Mouse (Mus musculus): Measurements from ENCODE around the gene Foxo1. TPM values are rescaled to one million over a fixed set of nuclear protein-coding genes. Genes with fewer than 3 reads are reported as not detected.

Foxo1 gene
- total and polyA plus RNA-seq, 2 experiments from 2014 or later = 3.2 to 4.8 TPM

GRCm38 (mm10) chr3:52326687-52327086, 58.6 kb downstream of the Foxo1 start:
- DNase-seq (ENCODE audit: low spot score) (no peak), ATAC-seq (no peak)
- Histone ChIP-seq H3K27me3 (ENCODE audit: insufficient read depth, low read length) (no peaks in the 10 kb centered on the region), H3K4me2 (ENCODE audit: low read depth, low read length) (no peak overlapping the region), H3K27ac (no peak overlapping the region), H3K36me3 (ENCODE audit: insufficient read depth, low read length) (no peaks in the 10 kb centered on the region), H3K4me1 (ENCODE audit: insufficient read depth, low read length) (peaks cover 14% of the 10 kb centered on the region; the same call in 1 of the 2 replicates), H3K4me3 (ENCODE audit: low read length) (no peak overlapping the region), H3K9ac (replicated peaks; ENCODE audit: low read length) (no peak overlapping the region), H3K9me3 (ENCODE audit: low read length) (no peaks in the 10 kb centered on the region)
- WGBS = 88% methylated on average over 6 of the region's 6 CpGs
- no peak for TF ChIP-seq CTCF (IDR thresholded peaks at IDR 0.05; ENCODE audit: low read depth)

DNA sequence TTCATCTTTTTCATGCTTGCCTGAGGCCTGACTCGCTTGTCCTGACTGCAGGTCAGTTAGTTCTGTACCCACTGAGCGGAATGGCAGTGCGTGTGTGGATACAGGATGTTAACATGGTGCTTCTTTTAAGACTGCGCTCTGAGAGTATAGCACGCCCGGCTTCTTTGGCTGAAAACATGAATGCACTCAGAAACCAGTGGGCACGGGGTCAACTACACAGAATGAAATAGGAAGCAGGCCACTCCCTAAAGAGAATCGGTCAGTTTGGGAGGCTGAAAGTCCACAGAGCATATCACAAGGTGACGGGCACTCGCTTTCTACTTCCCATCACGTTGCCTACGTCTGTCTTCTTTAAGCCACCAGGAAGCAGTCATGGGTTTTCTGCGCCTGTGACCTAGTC, 59.0 kb downstream of the Foxo1 start:
- H3K4me1 ChIP-seq (ENCODE audit: insufficient read depth, low read length) = peaks cover 11% of the 10 kb centered on the region; the same call in 1 of the 2 replicates
- no peak for ATAC-seq
- WGBS = 82% methylated on average over 13 of the region's 13 CpGs
- no peak overlapping the region for H3K4me2 ChIP-seq (ENCODE audit: low read depth, low read length)
- no peaks in the 10 kb centered on the region for H3K27me3 ChIP-seq (ENCODE audit: insufficient read depth, low read length)
- H3K36me3 ChIP-seq (ENCODE audit: insufficient read depth, low read length) = no peaks in the 10 kb centered on the region
- no peaks in the 10 kb centered on the region for H3K9me3 ChIP-seq (ENCODE audit: low read length)
- H3K9ac ChIP-seq (replicated peaks; ENCODE audit: low read length) = no peak overlapping the region
- H3K27ac ChIP-seq = no peak overlapping the region
- no peak for TF ChIP-seq CTCF (IDR thresholded peaks at IDR 0.05; ENCODE audit: low read depth)
- H3K4me3 ChIP-seq (ENCODE audit: low read length) = no peak overlapping the region
- no peak for DNase-seq (ENCODE audit: low spot score)

DNA sequence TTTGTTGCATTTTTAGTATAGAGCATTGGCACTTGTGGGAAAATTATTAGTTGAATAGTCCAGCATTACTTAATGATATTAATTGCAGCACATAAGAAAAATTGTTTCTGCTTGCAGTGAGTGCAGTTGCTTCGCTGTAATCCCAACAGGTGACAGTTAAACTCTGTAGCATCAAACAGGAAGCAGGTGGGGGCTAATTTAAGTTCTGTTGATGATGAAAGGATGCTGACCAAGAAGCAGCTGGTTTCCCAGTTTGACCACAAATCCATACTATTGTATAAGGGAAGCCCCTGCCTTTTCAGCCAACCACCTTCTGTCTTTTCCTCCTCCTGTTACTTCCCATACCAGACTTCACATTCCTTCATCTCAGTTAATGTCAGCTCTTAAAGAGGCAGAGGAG, 63.6 kb downstream of the Foxo1 start:
- H3K9me3 ChIP-seq (ENCODE audit: low read length) = no peaks in the 10 kb centered on the region
- no peak for DNase-seq (ENCODE audit: low spot score)
- no peak overlapping the region for H3K9ac ChIP-seq (replicated peaks; ENCODE audit: low read length)
- no peak overlapping the region for H3K4me3 ChIP-seq (ENCODE audit: low read length)
- 81% methylated on average over 1 of the region's 1 CpGs for WGBS
- TF ChIP-seq CTCF (IDR thresholded peaks at IDR 0.05; ENCODE audit: low read depth) = no peak
- H3K4me1 ChIP-seq (ENCODE audit: insufficient read depth, low read length) = no peaks in the 10 kb centered on the region
- H3K27ac ChIP-seq = no peak overlapping the region
- no peaks in the 10 kb centered on the region for H3K27me3 ChIP-seq (ENCODE audit: insufficient read depth, low read length)
- ATAC-seq = no peak
- H3K36me3 ChIP-seq (ENCODE audit: insufficient read depth, low read length) = no peaks in the 10 kb centered on the region
- H3K4me2 ChIP-seq (ENCODE audit: low read depth, low read length) = no peak overlapping the region

DNA sequence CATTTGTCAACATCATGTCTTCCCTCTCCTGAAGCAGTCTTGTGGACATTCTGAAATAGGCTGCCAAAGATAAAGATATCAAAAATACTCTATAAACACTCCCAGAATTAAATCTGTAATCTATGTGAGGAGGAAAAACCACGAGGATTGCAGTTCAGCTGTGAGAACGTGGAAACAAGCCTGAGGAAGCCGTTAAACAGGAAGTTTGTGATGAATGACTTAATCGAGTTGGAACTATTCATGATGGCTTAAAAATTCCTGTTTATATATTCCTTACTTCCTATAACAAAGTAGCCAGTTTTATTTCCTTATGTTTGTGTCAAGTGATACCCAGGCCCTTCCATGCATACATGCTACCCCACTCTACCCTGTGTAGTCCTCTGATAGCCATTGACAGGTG, 70.6 kb downstream of the Foxo1 start:
- Histone ChIP-seq H3K9ac (replicated peaks; ENCODE audit: low read length) (no peak overlapping the region), H3K4me1 (ENCODE audit: insufficient read depth, low read length) (peaks cover 5% of the 10 kb centered on the region; the same call in 1 of the 2 replicates), H3K27ac (no peak overlapping the region), H3K4me3 (ENCODE audit: low read length) (no peak overlapping the region), H3K4me2 (ENCODE audit: low read depth, low read length) (no peak overlapping the region), H3K9me3 (ENCODE audit: low read length) (no peaks in the 10 kb centered on the region), H3K36me3 (ENCODE audit: insufficient read depth, low read length) (no peaks in the 10 kb centered on the region), H3K27me3 (ENCODE audit: insufficient read depth, low read length) (no peaks in the 10 kb centered on the region)
- ATAC-seq = no peak
- no peak for TF ChIP-seq CTCF (IDR thresholded peaks at IDR 0.05; ENCODE audit: low read depth)
- DNase-seq (ENCODE audit: low spot score) = no peak
- WGBS = 79% methylated on average over 4 of the region's 4 CpGs

DNA sequence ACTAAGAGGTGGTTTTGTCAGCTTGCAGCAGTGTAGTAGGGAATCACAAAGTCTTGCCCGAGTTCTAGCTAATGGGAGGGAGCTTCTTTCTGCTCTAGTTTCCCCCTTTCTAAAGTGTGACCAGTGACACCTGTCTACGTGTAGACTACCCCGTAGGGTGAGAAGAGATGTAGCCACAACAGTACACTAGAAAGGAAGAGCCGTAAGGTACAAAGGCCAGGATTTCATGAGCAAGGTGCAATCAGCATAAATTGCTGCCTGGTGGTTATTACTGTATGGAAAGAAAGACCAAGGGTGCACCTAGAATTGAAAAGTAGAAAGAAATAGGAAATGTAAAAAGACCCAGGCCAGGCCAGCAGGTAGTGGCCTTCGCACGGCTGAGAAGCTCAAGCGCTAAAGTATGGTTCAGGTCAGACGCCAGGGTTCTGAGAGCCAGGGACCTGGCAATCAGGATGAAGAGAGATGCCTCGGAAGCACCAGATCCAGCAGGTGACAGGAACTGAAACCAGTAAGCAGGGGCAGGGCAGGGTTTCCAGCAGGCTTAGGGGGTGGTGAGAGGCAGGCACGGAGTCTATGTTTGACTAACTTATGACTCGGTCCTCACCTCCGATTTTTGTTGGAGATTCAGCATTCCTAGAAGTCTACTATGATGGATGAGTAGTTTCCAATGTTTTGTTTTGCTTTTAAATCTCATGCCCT, 72.3 kb downstream of the Foxo1 start:
- no peaks in the 10 kb centered on the region for H3K27me3 ChIP-seq (ENCODE audit: insufficient read depth, low read length)
- H3K9ac ChIP-seq (replicated peaks; ENCODE audit: low read length) = no peak overlapping the region
- H3K9me3 ChIP-seq (ENCODE audit: low read length) = no peaks in the 10 kb centered on the region
- no peak for DNase-seq (ENCODE audit: low spot score)
- no peak for ATAC-seq
- 92% methylated on average over 12 of the region's 12 CpGs for WGBS
- no peak overlapping the region for H3K4me3 ChIP-seq (ENCODE audit: low read length)
- H3K4me2 ChIP-seq (ENCODE audit: low read depth, low read length) = no peak overlapping the region
- no peak overlapping the region for H3K27ac ChIP-seq
- TF ChIP-seq CTCF (IDR thresholded peaks at IDR 0.05; ENCODE audit: low read depth) = no peak
- H3K36me3 ChIP-seq (ENCODE audit: insufficient read depth, low read length) = no peaks in the 10 kb centered on the region
- peaks cover 5% of the 10 kb centered on the region; the same call in 1 of the 2 replicates for H3K4me1 ChIP-seq (ENCODE audit: insufficient read depth, low read length)

DNA sequence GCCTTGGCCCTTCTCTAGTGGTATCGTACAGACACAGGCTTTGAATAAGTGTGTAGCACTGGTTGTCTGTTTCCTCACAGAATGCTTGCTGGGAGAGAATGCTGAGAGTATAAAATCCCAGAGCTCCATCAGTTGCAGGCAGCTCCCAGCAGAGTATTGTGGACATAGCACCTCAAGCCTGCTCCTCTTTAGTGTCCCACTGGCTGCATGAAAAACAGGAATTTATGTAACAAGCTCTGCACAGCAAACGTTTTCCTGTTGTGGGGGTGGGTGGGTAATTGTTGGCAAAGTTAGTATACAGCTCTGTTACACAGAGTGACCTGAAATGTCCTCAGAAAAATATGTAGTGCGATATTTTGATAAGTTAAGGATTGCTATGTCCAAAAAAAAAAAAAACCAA, 74.1 kb downstream of the Foxo1 start:
- Histone ChIP-seq H3K27ac (no peak overlapping the region), H3K4me2 (ENCODE audit: low read depth, low read length) (no peak overlapping the region), H3K9me3 (ENCODE audit: low read length) (no peaks in the 10 kb centered on the region), H3K4me1 (ENCODE audit: insufficient read depth, low read length) (peaks cover 5% of the 10 kb centered on the region; the same call in 1 of the 2 replicates), H3K4me3 (ENCODE audit: low read length) (no peak overlapping the region), H3K36me3 (ENCODE audit: insufficient read depth, low read length) (no peaks in the 10 kb centered on the region), H3K9ac (replicated peaks; ENCODE audit: low read length) (no peak overlapping the region), H3K27me3 (ENCODE audit: insufficient read depth, low read length) (no peaks in the 10 kb centered on the region)
- WGBS = 53% methylated on average over 3 of the region's 3 CpGs
- DNase-seq (ENCODE audit: low spot score) (no peak), ATAC-seq (no peak)
- no peak for TF ChIP-seq CTCF (IDR thresholded peaks at IDR 0.05; ENCODE audit: low read depth)

DNA sequence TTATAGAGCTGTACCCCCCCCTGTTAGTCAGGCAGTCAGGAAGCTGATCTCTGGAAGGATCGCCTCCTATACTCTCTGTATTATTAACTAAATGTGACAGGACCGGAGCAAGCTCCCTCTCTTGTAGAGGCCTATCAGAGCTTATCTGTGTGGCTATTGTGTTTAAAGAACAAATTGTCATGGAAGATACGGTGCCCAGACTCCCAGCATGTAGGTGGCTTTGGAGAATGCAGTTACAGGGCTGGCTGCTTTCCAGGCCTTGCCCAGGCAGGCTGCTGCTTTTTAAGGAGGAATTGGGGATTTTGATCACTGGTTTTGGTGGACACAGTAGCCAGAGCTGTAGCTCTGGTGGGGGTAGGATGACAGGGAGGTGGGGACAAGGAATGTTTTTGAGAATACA, 74.7 kb downstream of the Foxo1 start:
- H3K27me3 ChIP-seq (ENCODE audit: insufficient read depth, low read length) = no peaks in the 10 kb centered on the region
- WGBS = 15% methylated on average over 3 of the region's 3 CpGs
- H3K9ac ChIP-seq (replicated peaks; ENCODE audit: low read length) = no peak overlapping the region
- ATAC-seq (no peak), DNase-seq (ENCODE audit: low spot score) (peak; percentile 48)
- H3K36me3 ChIP-seq (ENCODE audit: insufficient read depth, low read length) = no peaks in the 10 kb centered on the region
- no peaks in the 10 kb centered on the region for H3K9me3 ChIP-seq (ENCODE audit: low read length)
- H3K4me1 ChIP-seq (ENCODE audit: insufficient read depth, low read length) = peaks cover 5% of the 10 kb centered on the region; the same call in 1 of the 2 replicates
- H3K27ac ChIP-seq = no peak overlapping the region
- no peak for TF ChIP-seq CTCF (IDR thresholded peaks at IDR 0.05; ENCODE audit: low read depth)
- no peak overlapping the region for H3K4me3 ChIP-seq (ENCODE audit: low read length)
- no peak overlapping the region for H3K4me2 ChIP-seq (ENCODE audit: low read depth, low read length)
